Mouse (Mus musculus) frontal cortex, postnatal 36 days (tissue): ENCODE measurements around the gene Ctnnd2.

Experiments used
- DNase-seq, 2 experiments: peaks; one replicate each; pipeline ENCODE4 v3.0.0; 2022; ENCODE audit warnings: low spot score in 2 of 2

Gene Ctnnd2

GRCm38 (mm10) chr15:30646501-30647431 lies 474.4 kb downstream of the Ctnnd2 start:
- DNase-seq: peak; percentile 36 to 39

GRCm38 (mm10) chr15:30647679-30648311 lies 475.4 kb downstream of the Ctnnd2 start:
- no peak for DNase-seq

GRCm38 (mm10) chr15:30649964-30650363 lies 477.6 kb downstream of the Ctnnd2 start:
- DNase-seq: no peak

- no peak for DNase-seq
These were observed 483.0 kb downstream of the Ctnnd2 start for GRCm38 (mm10) chr15:30655433-30655832.

- no peak for DNase-seq
These were observed 485.2 kb downstream of the Ctnnd2 start for GRCm38 (mm10) chr15:30657588-30657987.

GRCm38 (mm10) chr15:30660539-30661149 lies 488.3 kb downstream of the Ctnnd2 start:
- DNase-seq: no peak

- DNase-seq: no peak
These were observed 489.5 kb downstream of the Ctnnd2 start for GRCm38 (mm10) chr15:30661689-30662422.

- no peak for DNase-seq
These were observed 495.6 kb downstream of the Ctnnd2 start for GRCm38 (mm10) chr15:30667819-30668587.

- DNase-seq: peak in 1 of 2 experiments; percentile 42
These were observed 509.5 kb downstream of the Ctnnd2 start for GRCm38 (mm10) chr15:30681939-30682338.

- DNase-seq: peak in 1 of 2 experiments; percentile 50
These were observed 510.1 kb downstream of the Ctnnd2 start for GRCm38 (mm10) chr15:30682360-30683119.

- DNase-seq: no peak
These were observed 514.1 kb downstream of the Ctnnd2 start for GRCm38 (mm10) chr15:30686206-30687101.

- DNase-seq: peak; percentile 35 to 60
These were observed 521.4 kb downstream of the Ctnnd2 start for GRCm38 (mm10) chr15:30693754-30694205.

- no peak for DNase-seq
These were observed 521.9 kb downstream of the Ctnnd2 start for GRCm38 (mm10) chr15:30694286-30694685.

GRCm38 (mm10) chr15:30695859-30696258 lies 523.5 kb downstream of the Ctnnd2 start:
- no peak for DNase-seq

GRCm38 (mm10) chr15:30697356-30697755 lies 525.0 kb downstream of the Ctnnd2 start:
- DNase-seq: peak in 1 of 2 experiments; percentile 42

GRCm38 (mm10) chr15:30700762-30701161 lies 528.4 kb downstream of the Ctnnd2 start:
- DNase-seq: no peak

GRCm38 (mm10) chr15:30701592-30701991 lies 529.2 kb downstream of the Ctnnd2 start:
- DNase-seq: no peak

- peak; percentile 46 to 81 for DNase-seq
These were observed 536.8 kb downstream of the Ctnnd2 start for GRCm38 (mm10) chr15:30709026-30709753.
